Mouse (Mus musculus) forebrain, embryonic 16.5 days (tissue): ENCODE measurements at regions not wholly inside any gene's neighbourhood (a gene's known extent, or its start where the extent isn't known, plus 50 kb on each side); places are given as distances from the start of the nearest gene placed in this dataset.

ENCODE experiments used
- ATAC-seq: fragments of 200-750 bp; cut with Nextera tagmentation; 2 replicates; pipeline ENCODE4 v1.8.0; 2017; ENCODE audit warnings: mild to moderate bottlenecking, moderate library complexity
- H3K27ac ChIP-seq: fragments of 300-500 bp; sonication (generic); 2 replicates; pipeline ENCODE4 v1.5.1; 2014; ENCODE audit warnings: low read length, control low read depth
- H3K27me3 ChIP-seq: fragments of 300-500 bp; sonication (generic); replicated peaks from 2 replicates; pipeline ENCODE4 v1.6.1; 2014; ENCODE audit warnings: low read length; ENCODE audit not compliant: control insufficient read depth, insufficient read depth
- H3K36me3 ChIP-seq: fragments of 300-500 bp; sonication (generic); 2 replicates; pipeline ENCODE4 v1.6.1; 2014; ENCODE audit not compliant: control insufficient read depth, insufficient read depth
- H3K4me1 ChIP-seq: fragments of 300-500 bp; sonication (generic); replicated peaks from 2 replicates; pipeline ENCODE4 v1.6.1; 2014; ENCODE audit warnings: low read length; ENCODE audit not compliant: control insufficient read depth, insufficient read depth
- H3K4me2 ChIP-seq: fragments of 300-500 bp; sonication (generic); 2 replicates; pipeline ENCODE4 v1.6.1; 2014; ENCODE audit warnings: mild to moderate bottlenecking, low read length, control low read depth
- H3K4me3 ChIP-seq: fragments of 300-500 bp; sonication (generic); replicated peaks from 2 replicates; pipeline ENCODE4 v1.5.1; 2014; ENCODE audit warnings: mild to moderate bottlenecking, low read length, control low read depth
- H3K9ac ChIP-seq: fragments of 300-500 bp; sonication (generic); replicated peaks from 2 replicates; pipeline ENCODE4 v1.6.1; 2014; ENCODE audit warnings: low read depth, low read length, control low read depth
- H3K9me3 ChIP-seq: fragments of 300-500 bp; sonication (generic); 2 replicates; pipeline ENCODE4 v1.6.1; 2016; ENCODE audit warnings: low read length; ENCODE audit not compliant: control insufficient read depth
- WGBS: fragments of 180-500 bp; shearing (Covaris S2); extraction: QIAGEN DNeasy Blood & Tissue Kit; methylation state at CpG from one replicate; pipeline ENCODE4 v1.1.7; 2014; 5-methylcytosine and 5-hydroxymethylcytosine counted together

DNA sequence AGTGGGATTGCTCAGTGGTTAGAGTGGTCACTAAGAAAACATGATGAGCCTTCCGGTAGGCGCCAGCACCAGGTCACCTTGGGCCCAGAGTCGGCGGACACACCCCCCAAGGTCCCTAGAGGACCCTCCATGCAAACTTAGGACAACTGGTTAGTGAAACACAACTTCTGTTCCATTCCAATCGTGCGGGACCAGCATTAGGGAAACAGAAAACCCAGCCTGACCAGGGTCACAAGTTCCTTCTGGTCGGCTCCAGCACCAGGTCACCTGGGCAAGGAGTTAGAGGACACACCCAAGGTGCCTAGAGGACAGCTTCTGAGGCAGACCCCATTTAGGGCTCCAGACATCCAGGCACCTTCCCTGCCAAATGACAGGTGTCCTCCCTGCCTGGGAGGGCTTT, 109.4 kb upstream of the Mvb12b start:
- 94% methylated on average over 7 of the region's 7 CpGs for WGBS
- H3K36me3 ChIP-seq = no peaks in the 10 kb centered on the region
- H3K9me3 ChIP-seq = no peaks in the 10 kb centered on the region
- H3K9ac ChIP-seq = no peak overlapping the region
- no peak overlapping the region for H3K4me2 ChIP-seq
- no peak for ATAC-seq
- no peaks in the 10 kb centered on the region for H3K27me3 ChIP-seq
- H3K4me1 ChIP-seq = no peaks in the 10 kb centered on the region
- no peak overlapping the region for H3K4me3 ChIP-seq
- H3K27ac ChIP-seq = no peak overlapping the region

DNA sequence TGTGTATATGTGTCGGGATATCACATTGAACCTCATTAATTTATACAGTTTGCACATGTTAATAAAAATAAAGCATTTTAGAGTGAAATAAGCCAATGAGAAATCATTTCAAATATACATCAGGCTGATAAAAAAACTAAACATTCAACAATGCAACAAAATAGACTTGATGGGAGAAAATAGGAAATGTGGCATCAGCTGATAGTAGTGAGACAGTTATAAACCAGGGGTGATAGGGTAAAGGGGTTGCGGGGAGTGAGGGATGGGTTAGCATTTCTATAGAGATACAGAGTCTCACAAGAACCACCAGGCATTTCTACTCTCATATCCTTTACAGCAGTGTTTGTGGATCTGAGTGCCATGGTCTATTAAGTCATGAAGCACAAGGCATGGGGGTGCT, 108.6 kb upstream of the Mvb12b start:
- no peak for ATAC-seq
- no peak overlapping the region for H3K27ac ChIP-seq

DNA sequence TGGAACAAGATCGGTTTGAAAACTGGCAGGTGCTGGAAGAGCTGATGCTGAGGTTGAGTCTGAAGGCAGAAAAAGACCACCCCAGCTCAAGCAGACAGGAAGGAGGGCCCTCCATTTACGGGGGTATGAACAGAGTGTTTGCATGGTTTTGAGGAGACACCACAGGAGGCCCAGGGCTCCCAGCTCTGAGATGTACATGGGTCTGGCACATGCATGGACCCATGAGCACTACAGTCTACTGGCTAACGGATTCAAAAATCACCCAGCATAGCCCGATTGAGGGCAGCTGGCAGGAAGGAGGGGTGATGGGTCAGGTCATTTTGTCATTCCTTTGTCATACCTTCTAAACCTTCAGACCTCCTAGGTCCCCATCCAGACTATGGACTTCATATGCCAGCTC, 103.6 kb upstream of the Mvb12b start:
- no peak overlapping the region for H3K4me2 ChIP-seq
- WGBS = 90% methylated on average over 4 of the region's 4 CpGs
- H3K36me3 ChIP-seq = no peaks in the 10 kb centered on the region
- H3K4me3 ChIP-seq = no peak overlapping the region
- ATAC-seq = no peak
- H3K4me1 ChIP-seq = no peaks in the 10 kb centered on the region
- no peaks in the 10 kb centered on the region for H3K9me3 ChIP-seq
- H3K27me3 ChIP-seq = no peaks in the 10 kb centered on the region
- no peak overlapping the region for H3K27ac ChIP-seq
- no peak overlapping the region for H3K9ac ChIP-seq

More for the DNA sequence above, 108.6 kb upstream of the Mvb12b start:
- no peak overlapping the region for H3K4me2 ChIP-seq
- no peaks in the 10 kb centered on the region for H3K27me3 ChIP-seq
- no peak overlapping the region for H3K4me3 ChIP-seq
- no peaks in the 10 kb centered on the region for H3K4me1 ChIP-seq
- WGBS = 98% methylated on average over 2 of the region's 2 CpGs
- H3K9me3 ChIP-seq = no peaks in the 10 kb centered on the region
- H3K9ac ChIP-seq = no peak overlapping the region
- H3K36me3 ChIP-seq = no peaks in the 10 kb centered on the region

DNA sequence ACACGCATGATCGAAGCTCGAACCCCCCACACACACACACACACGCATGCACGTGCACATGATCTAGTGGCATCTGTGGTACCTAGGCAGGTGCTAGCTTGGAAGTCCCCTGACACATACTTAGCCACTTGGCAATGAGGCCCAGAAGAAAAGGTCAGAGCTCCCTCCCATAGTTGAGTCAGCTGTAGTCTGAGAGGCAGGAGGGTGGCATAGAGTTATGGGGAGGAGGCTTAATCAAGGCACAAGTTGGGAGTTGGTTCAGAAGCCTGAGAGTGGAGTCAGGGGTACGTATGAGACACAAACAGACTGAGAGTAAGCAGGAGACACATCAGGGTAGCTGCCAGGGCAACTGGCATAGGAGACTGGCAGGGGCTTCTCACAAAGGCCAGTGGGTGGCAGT, 103.0 kb upstream of the Mvb12b start:
- no peak overlapping the region for H3K27ac ChIP-seq
- H3K4me2 ChIP-seq = no peak overlapping the region
- H3K9ac ChIP-seq = no peak overlapping the region
- no peaks in the 10 kb centered on the region for H3K4me1 ChIP-seq
- 90% methylated on average over 6 of the region's 6 CpGs for WGBS
- no peaks in the 10 kb centered on the region for H3K36me3 ChIP-seq
- H3K9me3 ChIP-seq = no peaks in the 10 kb centered on the region
- ATAC-seq = no peak
- no peaks in the 10 kb centered on the region for H3K27me3 ChIP-seq
- H3K4me3 ChIP-seq = no peak overlapping the region

DNA sequence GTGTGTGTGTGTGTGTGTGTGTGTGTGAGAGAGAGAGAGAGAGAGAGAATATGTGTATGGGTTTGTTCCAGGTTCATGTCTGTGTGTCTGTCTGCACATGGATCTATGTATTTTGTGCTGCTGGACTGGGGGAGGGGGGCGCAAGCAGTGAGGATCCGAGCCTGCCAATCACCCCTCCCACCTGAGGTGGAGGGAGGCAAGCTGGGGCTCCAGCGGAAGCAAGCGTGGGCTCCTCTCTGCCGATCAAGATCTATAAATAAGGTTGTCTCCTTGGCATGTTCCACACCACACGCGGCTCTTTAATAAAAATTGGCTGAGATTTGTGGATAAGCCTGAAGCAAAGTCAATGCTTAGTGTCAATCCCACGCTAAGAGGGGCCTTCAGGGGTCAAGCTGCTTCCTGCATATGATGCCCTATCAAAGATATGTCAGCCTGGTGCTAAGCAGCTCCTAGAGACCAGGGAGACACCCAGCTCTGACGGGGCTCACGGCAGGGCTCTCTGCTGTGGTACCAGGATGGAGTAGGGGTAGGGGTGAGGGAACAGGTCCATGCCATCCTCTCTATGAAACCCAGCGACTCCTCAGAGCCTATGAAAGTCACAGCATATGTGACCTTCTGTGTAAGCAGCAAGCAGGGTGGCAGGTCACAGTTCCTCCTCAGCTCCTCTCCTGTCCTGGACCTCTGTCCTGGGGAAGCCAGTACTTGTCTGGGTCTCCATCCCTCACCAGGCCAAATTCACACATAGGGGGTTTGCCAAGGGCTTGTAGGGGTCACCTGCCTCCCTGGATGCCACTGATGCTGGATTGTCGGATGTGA, 102.0 kb upstream of the Mvb12b start:
- Histone ChIP-seq H3K36me3 (no peaks in the 10 kb centered on the region), H3K9me3 (no peaks in the 10 kb centered on the region), H3K4me3 (no peak overlapping the region), H3K4me1 (peaks cover 4% of the 10 kb centered on the region; the same call in 1 of the 2 replicates), H3K9ac (no peak overlapping the region), H3K4me2 (no peak overlapping the region), H3K27me3 (no peaks in the 10 kb centered on the region), H3K27ac (no peak overlapping the region)
- no peak for ATAC-seq
- WGBS = 67% methylated on average over 12 of the region's 12 CpGs

DNA sequence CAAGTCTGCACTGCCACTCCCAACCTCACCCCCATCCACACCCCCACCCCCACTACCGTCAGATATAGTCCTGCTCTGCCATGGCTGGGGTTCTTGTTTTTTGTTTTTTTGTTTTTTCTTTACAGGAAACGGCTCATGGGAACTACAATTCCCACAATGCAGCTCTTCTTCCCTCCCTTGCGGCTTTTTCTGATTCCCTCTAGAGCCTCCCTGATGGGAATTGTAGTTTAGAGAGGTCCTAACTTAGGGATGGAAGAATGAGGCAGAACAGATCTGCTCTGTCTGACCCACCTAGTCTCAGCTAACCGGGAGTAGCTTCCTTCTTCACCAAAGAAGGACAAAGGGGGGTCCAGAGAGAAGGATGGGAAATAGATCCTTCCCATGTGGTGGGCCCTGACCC, 98.7 kb upstream of the Mvb12b start:
- no peaks in the 10 kb centered on the region for H3K36me3 ChIP-seq
- peaks cover 19% of the 10 kb centered on the region for H3K4me1 ChIP-seq
- H3K27ac ChIP-seq = no peak overlapping the region
- H3K4me3 ChIP-seq = no peak overlapping the region
- no peak overlapping the region for H3K9ac ChIP-seq
- no peaks in the 10 kb centered on the region for H3K27me3 ChIP-seq
- H3K9me3 ChIP-seq = no peaks in the 10 kb centered on the region
- WGBS = 11% methylated on average over 4 of the region's 4 CpGs
- peak; percentile 74 for ATAC-seq
- peak overlapping the region; percentile 40; the same call in 1 of the 2 replicates for H3K4me2 ChIP-seq

DNA sequence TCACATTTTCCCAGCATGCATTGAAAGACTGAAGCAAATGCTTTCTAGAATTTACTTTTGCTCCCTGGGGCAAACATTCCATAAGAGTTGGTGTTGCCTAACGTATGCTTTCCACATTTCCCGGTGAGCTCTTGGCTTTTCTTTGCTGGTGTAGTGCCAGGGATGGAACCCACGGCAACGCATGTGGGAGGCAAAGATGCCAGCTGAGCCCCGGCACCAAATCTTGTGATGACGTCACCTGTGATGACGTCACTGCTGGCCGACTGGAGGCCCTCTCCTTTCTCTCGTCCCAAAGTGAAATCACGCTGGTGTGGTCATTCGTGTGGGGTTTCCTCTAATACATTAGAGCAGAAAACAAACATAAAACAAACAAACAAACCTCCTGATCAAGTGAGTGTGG, 97.6 kb upstream of the Mvb12b start:
- 53% methylated on average over 11 of the region's 11 CpGs for WGBS
- Histone ChIP-seq H3K27me3 (no peaks in the 10 kb centered on the region), H3K9me3 (no peaks in the 10 kb centered on the region), H3K36me3 (no peaks in the 10 kb centered on the region), H3K9ac (no peak overlapping the region), H3K4me3 (no peak overlapping the region), H3K27ac (no peak overlapping the region), H3K4me2 (no peak overlapping the region), H3K4me1 (peaks cover 19% of the 10 kb centered on the region)
- ATAC-seq = no peak

DNA sequence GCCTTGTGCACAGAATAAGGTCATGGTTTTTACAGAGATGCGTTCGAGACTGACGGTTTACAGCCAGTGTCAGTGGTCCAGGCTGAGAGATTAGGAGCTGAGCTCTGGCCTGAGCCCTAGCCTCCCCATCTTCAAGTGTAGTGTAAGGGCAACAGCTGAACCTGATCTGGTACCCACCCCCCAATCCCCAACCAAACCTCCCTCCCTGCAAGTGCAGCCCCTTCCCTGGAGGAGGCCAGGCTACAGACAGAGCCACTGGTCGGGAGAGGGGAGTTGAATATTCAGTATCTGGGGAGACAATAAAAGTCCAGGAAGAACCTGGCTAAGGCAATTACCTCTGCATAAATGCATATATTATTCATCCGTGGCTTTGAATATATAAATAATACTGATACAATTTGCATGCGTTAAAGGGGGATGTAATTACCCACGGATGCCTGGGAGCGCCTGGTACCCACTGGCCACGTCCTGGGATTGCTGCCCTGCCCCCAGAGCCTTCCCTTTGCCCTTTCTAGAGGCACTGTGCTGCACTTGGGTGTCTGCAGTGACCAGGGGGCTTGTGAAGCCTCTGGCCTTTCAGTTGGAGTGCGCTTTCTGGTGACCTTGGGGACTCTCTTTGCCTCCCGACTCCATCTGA, 95.5 kb upstream of the Mvb12b start:
- Histone ChIP-seq H3K36me3 (no peaks in the 10 kb centered on the region), H3K4me1 (peaks cover 19% of the 10 kb centered on the region), H3K27ac (0 out of 2 replicates have a peak overlapping the region, but pooled peaks have one; percentile 18), H3K4me3 (no peak overlapping the region), H3K27me3 (no peaks in the 10 kb centered on the region), H3K9ac (no peak overlapping the region), H3K9me3 (no peaks in the 10 kb centered on the region), H3K4me2 (no peak overlapping the region)
- peak; percentile 63 for ATAC-seq
- WGBS = 32% methylated on average over 11 of the region's 11 CpGs

DNA sequence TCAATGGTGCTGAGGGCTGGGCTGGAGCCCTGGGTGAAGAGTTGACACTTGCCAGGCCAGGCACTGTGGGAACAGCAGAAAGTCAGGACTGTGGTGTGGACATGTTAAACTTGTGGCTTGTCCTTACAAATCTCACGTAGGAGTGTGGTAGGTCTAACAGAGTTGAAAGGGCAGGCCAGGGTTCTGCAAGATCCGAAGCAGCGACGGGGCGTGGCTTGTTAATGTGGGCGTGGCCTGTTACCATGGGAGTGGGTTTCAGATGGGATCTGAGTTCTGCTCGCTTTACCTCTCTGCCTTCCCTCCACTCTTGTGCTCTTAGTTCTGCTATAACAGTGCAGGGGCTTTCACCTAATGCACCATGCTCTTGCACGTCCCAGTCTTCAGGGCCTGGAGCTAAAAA, 94.2 kb upstream of the Mvb12b start:
- no peak overlapping the region for H3K4me3 ChIP-seq
- no peaks in the 10 kb centered on the region for H3K36me3 ChIP-seq
- WGBS = 43% methylated on average over 8 of the region's 8 CpGs
- H3K4me1 ChIP-seq = peaks cover 19% of the 10 kb centered on the region
- no peak overlapping the region for H3K4me2 ChIP-seq
- H3K9me3 ChIP-seq = no peaks in the 10 kb centered on the region
- ATAC-seq = no peak
- H3K27me3 ChIP-seq = no peaks in the 10 kb centered on the region
- H3K9ac ChIP-seq = no peak overlapping the region
- H3K27ac ChIP-seq = no peak overlapping the region
